Mouse (Mus musculus) skeletal muscle tissue, adult 2 months (tissue): ENCODE measurements around the gene Ackr2.

Experiments used
- DNase-seq: peaks from one replicate; pipeline ENCODE4 v3.0.0-alpha.2; 2012; ENCODE audit warnings: low read depth, low spot score

Ackr2 gene

DNA sequence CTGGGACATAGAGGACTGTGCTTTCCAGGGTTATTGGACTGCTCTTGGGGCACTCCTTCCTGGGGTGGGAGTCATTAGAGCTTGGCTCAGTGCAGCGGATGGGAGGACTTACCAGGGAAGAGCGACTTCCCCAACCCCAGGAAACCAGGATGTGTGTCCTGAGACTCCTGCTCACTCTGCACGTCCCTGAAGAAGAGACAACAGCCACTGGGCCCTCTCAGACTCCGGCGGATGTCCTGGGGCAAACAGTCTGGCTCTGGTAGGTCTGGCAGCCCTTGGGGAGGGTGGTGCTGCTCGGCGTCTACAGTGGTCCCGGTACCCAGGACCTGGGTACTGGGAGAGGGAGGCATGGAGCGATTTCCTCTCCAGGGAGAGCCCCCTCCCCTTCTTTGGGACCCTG, at the start of gene Ackr2:
Gene Ackr2, plus strand, starts transcription at position 111 of the 400 bp plus-strand sequence.
- DNase-seq: no peak

DNA sequence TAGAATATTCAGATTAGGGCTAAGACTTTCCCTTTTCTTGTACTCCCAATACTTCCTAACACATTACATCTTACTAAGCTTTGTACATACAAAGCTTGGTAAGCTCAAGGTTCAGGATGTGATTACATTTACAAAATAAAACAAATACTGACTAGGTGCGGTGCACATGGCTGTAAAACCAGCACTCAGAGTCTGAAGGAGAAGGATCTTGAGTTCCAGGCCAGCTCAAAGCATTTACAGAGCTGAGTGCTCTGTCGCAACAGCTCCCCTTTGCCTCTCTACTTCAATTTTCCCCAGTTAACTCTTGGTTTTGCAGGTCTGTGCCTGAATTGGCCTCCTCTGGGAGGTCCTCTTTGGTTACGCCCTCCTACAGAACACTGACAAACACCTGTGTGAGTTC, 43.9 kb upstream of the Ackr2 start:
- DNase-seq: no peak

- DNase-seq: peak; percentile 39
Observed at GRCm38 (mm10) chr9:121856649-121857416, 41.3 kb upstream of the Ackr2 start.

GRCm38 (mm10) chr9:121857474-121858152, 40.5 kb upstream of the Ackr2 start:
- peak; percentile 96 for DNase-seq

DNA sequence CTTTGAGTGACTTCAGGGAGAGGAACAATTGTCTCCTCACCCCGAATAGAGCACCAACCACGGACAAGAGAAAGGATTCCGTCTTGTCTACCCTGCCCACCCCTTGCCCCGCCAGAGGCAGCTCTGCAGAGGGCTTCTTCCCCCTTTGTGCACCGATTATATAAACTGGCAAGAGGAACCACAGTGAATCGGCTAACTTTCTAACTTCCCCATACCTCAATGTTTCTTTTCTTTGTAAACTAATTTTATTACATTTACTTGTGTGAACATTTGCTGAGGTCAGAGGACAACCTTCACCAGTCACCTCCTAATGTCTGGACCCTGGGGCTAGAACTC, 40.0 kb upstream of the Ackr2 start, which contains the start of gene Higd1a:
Gene Higd1a, minus strand, starts transcription at position 210 of the 336 bp plus-strand sequence.
- no peak for DNase-seq

GRCm38 (mm10) chr9:121859345-121859744, 38.8 kb upstream of the Ackr2 start:
- no peak for DNase-seq

- no peak for DNase-seq
Observed at GRCm38 (mm10) chr9:121860921-121861320, 37.2 kb upstream of the Ackr2 start.

- no peak for DNase-seq
Observed at GRCm38 (mm10) chr9:121864837-121865236, 33.3 kb upstream of the Ackr2 start.

DNA sequence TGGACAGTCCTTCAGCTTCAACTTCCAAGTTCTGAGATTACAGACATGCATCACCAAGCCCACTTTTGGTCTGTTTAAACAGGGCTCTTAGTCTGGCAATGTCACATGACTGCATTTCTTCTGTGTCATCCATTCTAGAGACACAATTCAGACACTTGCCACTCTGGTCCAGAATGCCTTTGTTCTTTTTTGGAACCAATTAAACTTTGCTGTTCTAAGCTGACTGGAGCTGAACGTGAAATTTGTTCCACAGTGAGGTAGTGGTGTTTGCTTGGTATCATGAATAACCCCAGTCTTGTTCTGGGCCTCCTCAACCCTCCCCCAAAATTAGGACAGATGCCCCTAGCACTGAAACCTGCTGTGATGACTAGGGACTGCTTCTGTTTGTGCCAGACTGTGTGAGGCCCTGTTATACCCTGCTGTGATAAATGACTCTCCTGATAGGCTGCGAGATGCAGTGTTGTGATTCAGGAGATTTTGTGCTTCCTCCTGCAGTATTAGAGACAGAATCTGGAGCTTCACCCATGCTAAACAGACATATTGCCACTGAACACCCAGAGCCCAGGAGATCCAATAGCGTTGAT, 32.6 kb upstream of the Ackr2 start:
- DNase-seq: no peak

DNA sequence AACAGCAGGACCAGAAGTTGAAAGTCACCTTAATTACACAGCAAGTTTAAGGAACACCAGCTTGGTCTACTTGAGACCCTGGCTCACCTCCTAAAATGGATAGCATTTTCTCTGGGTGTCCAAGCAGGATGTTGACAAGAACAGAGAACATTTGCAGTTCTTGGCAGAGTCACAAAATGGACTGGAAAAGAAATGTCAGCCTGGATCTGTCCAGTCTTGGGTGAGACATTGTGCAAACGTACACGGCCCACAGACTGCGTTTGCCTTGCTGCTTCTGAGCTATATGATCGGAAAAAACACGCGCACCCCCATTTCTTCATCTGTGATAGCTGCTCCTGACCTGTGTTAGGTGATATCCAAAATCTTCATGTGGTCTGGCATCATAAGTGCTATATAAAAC, 30.5 kb upstream of the Ackr2 start:
- no peak for DNase-seq

- no peak for DNase-seq
Observed at GRCm38 (mm10) chr9:121868236-121868635, 29.9 kb upstream of the Ackr2 start.

- DNase-seq: no peak
Observed at GRCm38 (mm10) chr9:121869432-121869831, 28.7 kb upstream of the Ackr2 start.

- no peak for DNase-seq
Observed at GRCm38 (mm10) chr9:121869973-121870515, 28.1 kb upstream of the Ackr2 start.

DNA sequence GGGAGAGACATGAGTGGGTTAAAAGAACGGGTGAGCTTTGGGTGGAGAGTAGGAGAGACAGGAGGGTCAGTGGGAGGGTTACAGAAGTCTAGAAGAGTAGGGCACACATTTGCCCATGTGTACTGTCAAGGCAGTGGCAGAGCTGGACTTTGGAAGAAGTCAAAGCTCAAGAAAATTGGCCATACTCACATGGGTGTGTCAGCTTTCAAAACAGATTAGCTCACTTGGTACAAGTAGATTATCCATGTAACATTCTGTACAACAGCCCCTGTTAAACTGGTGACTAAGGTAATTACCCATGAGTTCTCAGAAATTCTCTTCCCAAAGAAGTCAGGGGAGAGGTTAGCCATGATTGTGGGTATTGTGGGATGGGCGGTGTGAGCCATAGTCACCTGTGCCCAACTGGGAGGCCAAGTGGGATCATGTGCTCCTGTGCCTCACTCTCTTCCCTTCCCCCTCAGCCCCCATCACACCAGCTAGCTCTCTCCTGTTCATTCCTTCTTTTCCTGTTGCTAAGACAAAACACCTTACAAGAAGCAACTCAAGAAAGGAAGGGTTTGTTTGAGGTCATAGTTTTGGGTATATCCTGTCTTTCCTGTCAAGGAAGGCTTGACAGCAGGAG, 26.0 kb upstream of the Ackr2 start:
- DNase-seq: no peak

- DNase-seq: no peak
Observed at GRCm38 (mm10) chr9:121873578-121873977, 24.6 kb upstream of the Ackr2 start.

GRCm38 (mm10) chr9:121877052-121877740, 21.0 kb upstream of the Ackr2 start:
- no peak for DNase-seq

DNA sequence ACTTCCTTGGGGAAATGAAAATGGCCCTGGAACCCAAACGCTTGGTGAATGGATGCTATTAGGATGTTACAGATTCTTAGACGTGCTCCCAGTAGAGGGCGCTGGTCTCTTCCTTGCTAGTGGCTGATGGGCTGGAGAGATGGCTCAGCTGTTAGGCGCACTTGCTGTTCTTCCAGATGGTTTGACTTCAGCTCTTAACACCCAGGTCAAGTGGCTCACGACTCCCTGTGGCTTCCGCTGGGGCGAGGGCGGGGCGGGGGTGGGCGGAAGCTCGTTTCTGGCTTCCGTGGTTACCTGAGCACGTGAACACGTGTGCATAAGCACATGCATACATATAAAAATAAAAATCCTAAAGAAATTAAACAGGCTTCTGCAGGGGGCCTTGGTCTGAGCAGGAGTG, 17.3 kb upstream of the Ackr2 start:
- DNase-seq: peak; percentile 83

- no peak for DNase-seq
Observed at GRCm38 (mm10) chr9:121881301-121881700, 16.9 kb upstream of the Ackr2 start.

- no peak for DNase-seq
Observed at GRCm38 (mm10) chr9:121882015-121882457, 16.1 kb upstream of the Ackr2 start.

GRCm38 (mm10) chr9:121889927-121890440, 8.2 kb upstream of the Ackr2 start:
- no peak for DNase-seq

- peak; percentile 86 for DNase-seq
Observed at GRCm38 (mm10) chr9:121890441-121890941, 7.7 kb upstream of the Ackr2 start.
